Mouse (Mus musculus) Patski (cell line): ENCODE data around the gene Timd4. TPM values are rescaled to one million over a fixed set of nuclear protein-coding genes. Genes with fewer than 3 reads are reported as not detected.

ENCODE experiments used
- ATAC-seq: fragments of 100-300 bp; one replicate; pipeline ENCODE4 v1.8.0; 2021
- CTCF ChIA-PET: fragments of 350-600 bp; sonication (Branson Sonifier 250); formaldehyde crosslinking; loops from one replicate; lab custom pipeline; 2022; ENCODE audit warnings: inconsistent platforms; lab: Charles Lee
- POLR2A ChIA-PET: fragments of 350-600 bp; sonication (Branson Sonifier 250); formaldehyde crosslinking; loops from one replicate; lab custom pipeline; 2022; ENCODE audit warnings: antibody characterized with exemption, inconsistent platforms; lab: Charles Lee
- DNase-seq: peaks from one replicate; pipeline ENCODE4 v3.0.0-alpha.2; 2011; ENCODE audit warnings: low read depth, low spot score
- H3K27me3 ChIP-seq: fragments of 371-371 bp; one replicate; pipeline ENCODE4 v1.5.1; 2021
- CTCF ChIP-seq: fragments of 100-300 bp; IDR thresholded peaks from one replicate; pipeline ENCODE4 v1.5.1; 2021
- in situ Hi-C: fragments of 300-500 bp; cut with MboI; formaldehyde crosslinking; loops from 3 replicates; pipeline ENCODE4 v1.11.1; 2018; ENCODE audit warnings: low pct_unique_long_range_greater_than_20kb, mixed read lengths
- polyA plus RNA-seq: library from polyadenylated mRNA; unstranded; gene quantifications from one replicate; pipeline ENCODE4 v1.2.3, GENCODE M21; 2021

Gene Timd4
- not detected for polyA plus RNA-seq

- H3K27me3 ChIP-seq = no peaks in the 10 kb centered on the region
- ChIA-PET POLR2A (no interaction called here), CTCF (no interaction called here)
- in situ Hi-C loops = no loop called here
- DNase-seq (no peak), ATAC-seq (no peak)
- TF ChIP-seq CTCF = no peak
Observed at GRCm38 (mm10) chr11:46810511-46810910, at the start of gene Timd4. Timd4 (plus strand) TSS chr11:46810800.

- H3K27me3 ChIP-seq = no peaks in the 10 kb centered on the region
- POLR2A ChIA-PET = no interaction called here
- no peak for TF ChIP-seq CTCF
- no peak for ATAC-seq
- DNase-seq = no peak
- CTCF ChIA-PET = no interaction called here
- in situ Hi-C loops = no loop called here
Observed at GRCm38 (mm10) chr11:46776879-46777278, 33.7 kb upstream of the Timd4 start.

- POLR2A ChIA-PET = no interaction called here
- CTCF ChIA-PET = interaction anchor here (1.2 to 1.6 kb wide), 3 partner anchors 9 to 23 kb away, joined by 4 read pairs; no protein-coding TSS in a partner anchor
- no peaks in the 10 kb centered on the region for H3K27me3 ChIP-seq
- ATAC-seq = no peak
- DNase-seq = no peak
- peak; percentile 56 for TF ChIP-seq CTCF
- in situ Hi-C loops = no loop called here
Observed at GRCm38 (mm10) chr11:46779811-46780210, 30.8 kb upstream of the Timd4 start.

GRCm38 (mm10) chr11:46804440-46804839, 6.2 kb upstream of the Timd4 start:
- in situ Hi-C loops = no loop called here
- TF ChIP-seq CTCF = no peak
- ATAC-seq (no peak), DNase-seq (no peak)
- H3K27me3 ChIP-seq = no peaks in the 10 kb centered on the region
- ChIA-PET POLR2A (no interaction called here), CTCF (no interaction called here)

- in situ Hi-C loops = no loop called here
- ChIA-PET POLR2A (no interaction called here), CTCF (interaction anchor here (1.6 kb wide), 1 partner anchor 11 kb away, joined by 4 read pairs; no protein-coding TSS in a partner anchor)
- ATAC-seq (no peak), DNase-seq (no peak)
- peaks cover 7% of the 10 kb centered on the region for H3K27me3 ChIP-seq
- no peak for TF ChIP-seq CTCF
Observed at GRCm38 (mm10) chr11:46817692-46818091, 7.1 kb downstream of the Timd4 start.

GRCm38 (mm10) chr11:46819930-46820329, 9.3 kb downstream of the Timd4 start:
- ChIA-PET POLR2A (no interaction called here), CTCF (interaction anchor here (0.7 to 1.3 kb wide), 3 partner anchors 19 to 33 kb away, joined by 3 read pairs; no protein-coding TSS in a partner anchor)
- no peak for TF ChIP-seq CTCF
- H3K27me3 ChIP-seq = peaks cover 7% of the 10 kb centered on the region
- in situ Hi-C loops = no loop called here
- DNase-seq = no peak
- no peak for ATAC-seq

GRCm38 (mm10) chr11:46830348-46830747, 19.7 kb downstream of the Timd4 start:
- no peak for DNase-seq
- H3K27me3 ChIP-seq = no peaks in the 10 kb centered on the region
- TF ChIP-seq CTCF = no peak
- in situ Hi-C loops = no loop called here
- CTCF ChIA-PET = no interaction called here
- ATAC-seq = no peak
- POLR2A ChIA-PET = no interaction called here

GRCm38 (mm10) chr11:46835080-46835479, 24.5 kb downstream of the Timd4 start:
- in situ Hi-C loops = no loop called here
- no peak for ATAC-seq
- ChIA-PET POLR2A (no interaction called here), CTCF (no interaction called here)
- H3K27me3 ChIP-seq = no peaks in the 10 kb centered on the region
- no peak for TF ChIP-seq CTCF
- DNase-seq = no peak

- ATAC-seq (peak; percentile 80), DNase-seq (peak; percentile 20)
- CTCF ChIA-PET = no interaction called here
- TF ChIP-seq CTCF = no peak
- in situ Hi-C loops = no loop called here
- POLR2A ChIA-PET = interaction anchor here (0.6 kb wide), 1 partner anchor 106 kb away, joined by 4 read pairs; no protein-coding TSS in a partner anchor
- H3K27me3 ChIP-seq = no peaks in the 10 kb centered on the region
Observed at GRCm38 (mm10) chr11:46842015-46842726, 31.6 kb downstream of the Timd4 start.

GRCm38 (mm10) chr11:46846661-46847060, 36.1 kb downstream of the Timd4 start:
- POLR2A ChIA-PET = interaction anchor here (1.0 kb wide), 1 partner anchor 34 kb away, joined by 4 read pairs; no protein-coding TSS in a partner anchor
- no peak for ATAC-seq

GRCm38 (mm10) chr11:46847827-46848220, 37.2 kb downstream of the Timd4 start:
- ATAC-seq (peak; percentile 34), DNase-seq (no peak)
- H3K27me3 ChIP-seq = no peaks in the 10 kb centered on the region
- in situ Hi-C loops = no loop called here
- POLR2A ChIA-PET = no interaction called here
- no peak for TF ChIP-seq CTCF
- CTCF ChIA-PET = no interaction called here

More at GRCm38 (mm10) chr11:46846661-46847060, 36.1 kb downstream of the Timd4 start:
- in situ Hi-C loops = no loop called here
- H3K27me3 ChIP-seq = no peaks in the 10 kb centered on the region
- no peak for TF ChIP-seq CTCF
- no peak for DNase-seq
- CTCF ChIA-PET = no interaction called here
